Mouse (Mus musculus): Measurements from ENCODE around the gene Ceacam10. TPM values are rescaled to one million over a fixed set of nuclear protein-coding genes. Genes with fewer than 3 reads are reported as not detected.

Gene Ceacam10
- not detected in 2 replicates for polyA plus RNA-seq (2012; ENCODE audit: low replicate concordance)

DNA sequence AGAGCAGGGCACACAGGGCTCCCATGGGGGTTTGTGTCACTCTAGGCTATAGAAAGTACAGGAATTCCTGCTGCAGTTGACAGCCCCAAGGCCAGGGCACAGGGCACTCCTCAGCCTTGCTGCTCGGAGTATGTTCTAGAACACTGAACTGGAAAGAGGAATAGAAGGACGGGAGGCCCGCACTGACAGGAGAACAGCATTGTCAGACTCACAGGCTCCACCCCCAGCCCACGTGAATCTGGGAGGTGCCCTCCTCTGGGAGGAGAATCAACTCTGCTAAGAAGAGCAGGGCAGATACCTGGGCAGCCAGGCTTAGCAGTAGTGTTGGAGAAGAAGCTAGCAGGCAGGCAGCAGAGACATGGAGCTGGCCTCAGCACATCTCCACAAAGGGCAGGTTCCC lies at the start of gene Ceacam10:
TSS of gene Ceacam10 (plus strand) at position 289 of the 400 bp plus-strand sequence.

DNA sequence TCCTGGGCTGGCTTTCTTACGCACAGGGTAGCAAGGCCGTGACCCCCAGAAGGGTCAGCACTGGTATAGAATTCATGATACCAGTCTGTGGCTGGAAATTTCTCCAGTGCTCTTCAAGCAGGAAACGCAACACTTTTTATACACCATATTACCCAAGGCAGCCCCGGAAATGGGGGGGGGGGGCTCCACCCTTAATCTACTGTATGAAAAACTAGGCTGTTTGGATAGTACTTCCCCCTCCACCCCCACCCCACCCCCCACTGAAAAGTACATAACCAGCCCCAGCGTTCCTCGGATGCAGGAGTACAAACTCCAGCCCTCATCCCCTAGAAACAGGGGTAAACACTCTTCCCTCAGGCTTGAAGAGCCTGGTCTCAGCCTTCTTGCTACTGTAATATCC lies 16.8 kb upstream of the Ceacam10 start, which contains the start of gene Cd177:
TSS of gene Cd177 (minus strand) at position 101 of the 400 bp plus-strand sequence.

Other genes starting within 250 kb of the Ceacam10 start
- gene Irgq, start 246.5 kb upstream of the Ceacam10 start, polyA plus RNA-seq (2012; ENCODE audit: low replicate concordance) = 8.4 and 8.9 TPM in 2 replicates
- not detected in 2 replicates for gene Pinlyp, start 231.1 kb upstream of the Ceacam10 start, polyA plus RNA-seq (2012; ENCODE audit: low replicate concordance)
- gene Xrcc1, start 230.9 kb upstream of the Ceacam10 start, polyA plus RNA-seq (2012; ENCODE audit: low replicate concordance) = 117 and 588 TPM in 2 replicates
- 11.9 and 12.2 TPM in 2 replicates for gene Ethe1, start 189.7 kb upstream of the Ceacam10 start, polyA plus RNA-seq (2012; ENCODE audit: low replicate concordance)
- gene Zfp575, start 189.6 kb upstream of the Ceacam10 start, polyA plus RNA-seq (2012; ENCODE audit: low replicate concordance) = 0.47 and 1.9 TPM in 2 replicates
- gene Phldb3, start 166.4 kb upstream of the Ceacam10 start, polyA plus RNA-seq (2012; ENCODE audit: low replicate concordance) = 2.1 and 4.4 TPM in 2 replicates
- not detected in 2 replicates for gene Lypd3, start 140.7 kb upstream of the Ceacam10 start, polyA plus RNA-seq (2012; ENCODE audit: low replicate concordance)
- gene Tex101, start 100.5 kb upstream of the Ceacam10 start, polyA plus RNA-seq (2012; ENCODE audit: low replicate concordance) = not detected in 2 replicates
- gene BC049730, start 68.0 kb upstream of the Ceacam10 start, polyA plus RNA-seq (2012; ENCODE audit: low replicate concordance) = not detected in 2 replicates
- gene Gm4763, start 50.3 kb upstream of the Ceacam10 start, polyA plus RNA-seq (2012; ENCODE audit: low replicate concordance) = not detected in 2 replicates
- 2.3 and 4.1 TPM in 2 replicates for gene Cd177, start 16.9 kb upstream of the Ceacam10 start, polyA plus RNA-seq (2012; ENCODE audit: low replicate concordance)
- 2.4 TPM in 1 of 2 replicates, not detected in the other for gene Gm9844, start 85.0 kb downstream of the Ceacam10 start, polyA plus RNA-seq (2012; ENCODE audit: low replicate concordance)
- not detected in 2 replicates for gene Lypd4, start 92.7 kb downstream of the Ceacam10 start, polyA plus RNA-seq (2012; ENCODE audit: low replicate concordance)
- not detected in 2 replicates for gene Dmrtc2, start 92.9 kb downstream of the Ceacam10 start, polyA plus RNA-seq (2012; ENCODE audit: low replicate concordance)
- gene Rps19, start 107.2 kb downstream of the Ceacam10 start, polyA plus RNA-seq (2012; ENCODE audit: low replicate concordance) = 787 and 2,493 TPM in 2 replicates
- gene Cd79a, start 120.2 kb downstream of the Ceacam10 start, polyA plus RNA-seq (2012; ENCODE audit: low replicate concordance) = 103 and 452 TPM in 2 replicates
- 349 and 427 TPM in 2 replicates for gene Arhgef1, start 125.7 kb downstream of the Ceacam10 start, polyA plus RNA-seq (2012; ENCODE audit: low replicate concordance)
- gene Gm4881, start 167.3 kb downstream of the Ceacam10 start, polyA plus RNA-seq (2012; ENCODE audit: low replicate concordance) = not detected in 2 replicates
- gene Rabac1, start 195.5 kb downstream of the Ceacam10 start, polyA plus RNA-seq (2012; ENCODE audit: low replicate concordance) = 176 and 289 TPM in 2 replicates
- 7.9 TPM in 2 replicates for gene Atp1a3, start 228.8 kb downstream of the Ceacam10 start, polyA plus RNA-seq (2012; ENCODE audit: low replicate concordance)

All from leukemia stem cell, adult 10-12 weeks (primary cell).